Mouse (Mus musculus) heart, embryonic 16.5 days (tissue): ENCODE measurements around the gene Isca1. TPM values are rescaled to one million over a fixed set of nuclear protein-coding genes. Genes with fewer than 3 reads are reported as not detected.

Experiments used
- ATAC-seq: fragments of 200-750 bp; cut with Nextera tagmentation; replicated peaks from 2 replicates; pipeline ENCODE4 v1.8.0; 2017; ENCODE audit warnings: moderate number of reproducible peaks; ENCODE audit not compliant: insufficient read depth, low FRiP score; ENCODE audit errors: extremely low read depth
- H3K27ac ChIP-seq: fragments of 300-500 bp; sonication (generic); 2 replicates; pipeline ENCODE4 v1.5.1; 2014; ENCODE audit warnings: mild to moderate bottlenecking, low read length, control low read depth, moderate library complexity
- H3K27me3 ChIP-seq: fragments of 300-500 bp; sonication (generic); 2 replicates; pipeline ENCODE4 v1.6.1; 2014; ENCODE audit warnings: low read length, mixed read lengths; ENCODE audit not compliant: control insufficient read depth, insufficient read depth
- H3K36me3 ChIP-seq: fragments of 300-500 bp; sonication (generic); 2 replicates; pipeline ENCODE4 v1.6.1; 2014; ENCODE audit not compliant: control insufficient read depth, insufficient read depth
- H3K4me1 ChIP-seq: fragments of 300-500 bp; sonication (generic); 2 replicates; pipeline ENCODE4 v1.6.1; 2014; ENCODE audit warnings: low read length, mixed read lengths; ENCODE audit not compliant: control insufficient read depth, insufficient read depth
- H3K4me2 ChIP-seq: fragments of 300-500 bp; sonication (generic); 2 replicates; pipeline ENCODE4 v1.6.1; 2014; ENCODE audit warnings: low read depth, mild to moderate bottlenecking, control low read depth, low read length
- H3K4me3 ChIP-seq: fragments of 300-500 bp; sonication (generic); 2 replicates; pipeline ENCODE4 v1.5.1; 2014; ENCODE audit warnings: mild to moderate bottlenecking, control low read depth, low read length
- H3K9ac ChIP-seq: fragments of 300-500 bp; sonication (generic); 2 replicates; pipeline ENCODE4 v1.6.1; 2014; ENCODE audit warnings: low read length, control low read depth
- H3K9me3 ChIP-seq: fragments of 300-500 bp; sonication (generic); replicated peaks from 2 replicates; pipeline ENCODE4 v1.6.1; 2016; ENCODE audit warnings: low read length; ENCODE audit not compliant: control insufficient read depth
- WGBS: fragments of 180-500 bp; shearing (Covaris S2); extraction: QIAGEN DNeasy Blood & Tissue Kit; methylation state at CpG from one replicate; pipeline ENCODE4 v1.1.7; 2014; 5-methylcytosine and 5-hydroxymethylcytosine counted together
- polyA plus RNA-seq: library from polyadenylated mRNA; unstranded; fragments of >200 nt; fragmentation: Nextera tagmentation; extraction: Ambion mirVana; gene quantifications from 2 replicates; pipeline ENCODE4 v1.2.1, GENCODE M21; 2015

Gene Isca1
- 260 and 284 TPM in 2 replicates for polyA plus RNA-seq

DNA sequence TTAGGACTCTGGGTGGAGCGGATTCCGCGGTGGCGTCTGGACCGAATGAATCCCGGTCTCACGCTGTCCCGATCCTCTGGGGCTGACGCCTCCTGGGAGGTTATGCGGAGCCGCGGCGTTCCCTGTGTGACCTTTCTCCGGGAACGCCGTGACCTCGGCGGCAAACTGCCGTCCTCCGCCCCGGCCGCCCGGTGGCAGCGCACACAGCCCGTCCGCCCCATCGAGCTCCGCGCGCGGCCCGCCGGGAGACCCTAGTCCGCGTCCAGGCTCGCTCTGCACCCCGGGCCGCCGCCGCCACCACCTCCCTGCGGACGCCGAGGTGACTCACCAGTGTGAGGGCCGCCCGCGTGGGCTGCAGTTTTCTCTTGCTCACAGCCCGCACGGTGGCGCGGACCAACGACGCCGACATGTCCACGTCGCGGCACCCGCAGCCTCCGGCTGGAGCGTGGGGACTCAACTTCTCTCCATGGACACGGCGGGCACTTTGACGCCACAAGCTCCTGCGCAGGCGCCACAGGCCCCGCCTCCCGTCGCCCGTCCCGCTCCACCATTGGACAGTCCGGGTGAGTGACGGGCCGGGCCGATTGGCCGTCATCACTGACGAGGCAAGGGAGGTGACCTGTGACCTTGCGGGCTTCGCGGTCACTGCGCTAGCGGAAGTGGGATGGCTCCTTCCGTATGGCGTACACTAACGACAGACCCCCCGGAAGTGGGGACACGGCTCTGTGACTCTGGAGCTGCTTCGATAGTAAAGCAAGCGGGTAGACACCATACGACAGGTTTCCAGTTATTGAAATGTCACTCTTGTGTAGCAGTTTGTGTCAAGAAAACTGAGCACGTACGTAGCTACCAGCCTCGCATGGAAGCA, at the start of gene Isca1:
Isca1 (minus strand) TSS at position 515 of the 868 bp plus-strand sequence.
- H3K4me3 ChIP-seq: peak within 1 kb of the TSS; percentile 91
- H3K36me3 ChIP-seq: peaks cover 11% of the 10 kb centered on the region
- peak; percentile 95 for ATAC-seq
- H3K9ac ChIP-seq: peak within 1 kb of the TSS; percentile 95
- peaks cover 40% of the 10 kb centered on the region for H3K4me1 ChIP-seq
- no peaks in the 10 kb centered on the region for H3K27me3 ChIP-seq
- H3K27ac ChIP-seq: peak within 1 kb of the TSS; percentile 100
- H3K9me3 ChIP-seq: no peaks in the 10 kb centered on the region
- under 1% methylated on average over 91 of the region's 91 CpGs for WGBS
- H3K4me2 ChIP-seq: peak within 1 kb of the TSS; percentile 85

DNA sequence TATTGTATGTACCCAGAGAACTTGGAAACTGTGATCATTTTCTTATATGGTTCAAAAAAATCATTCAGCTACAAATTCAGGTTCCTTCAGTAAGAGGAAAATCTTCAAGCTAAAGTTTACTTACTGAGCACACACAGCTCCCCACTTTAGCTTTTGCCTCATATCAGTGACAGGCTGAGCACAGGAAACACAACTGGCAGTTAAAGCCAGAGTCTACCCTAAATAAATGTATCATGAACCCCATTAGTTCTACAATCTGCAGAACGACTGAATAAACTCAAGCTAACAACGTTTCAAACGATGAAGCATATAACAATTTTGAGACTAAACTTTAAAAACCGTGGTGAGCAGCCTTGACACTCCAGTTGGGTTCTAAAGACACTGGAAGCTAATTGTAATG, 47.7 kb upstream of the Isca1 start:
- H3K9ac ChIP-seq: no peak overlapping the region
- no peak overlapping the region for H3K4me3 ChIP-seq
- peaks cover 37% of the 10 kb centered on the region for H3K4me1 ChIP-seq
- no peak overlapping the region for H3K4me2 ChIP-seq
- no peaks in the 10 kb centered on the region for H3K9me3 ChIP-seq
- WGBS: 86% methylated on average over 4 of the region's 4 CpGs
- H3K27ac ChIP-seq: no peak overlapping the region
- no peak for ATAC-seq
- H3K27me3 ChIP-seq: no peaks in the 10 kb centered on the region
- H3K36me3 ChIP-seq: peaks cover 35% of the 10 kb centered on the region

DNA sequence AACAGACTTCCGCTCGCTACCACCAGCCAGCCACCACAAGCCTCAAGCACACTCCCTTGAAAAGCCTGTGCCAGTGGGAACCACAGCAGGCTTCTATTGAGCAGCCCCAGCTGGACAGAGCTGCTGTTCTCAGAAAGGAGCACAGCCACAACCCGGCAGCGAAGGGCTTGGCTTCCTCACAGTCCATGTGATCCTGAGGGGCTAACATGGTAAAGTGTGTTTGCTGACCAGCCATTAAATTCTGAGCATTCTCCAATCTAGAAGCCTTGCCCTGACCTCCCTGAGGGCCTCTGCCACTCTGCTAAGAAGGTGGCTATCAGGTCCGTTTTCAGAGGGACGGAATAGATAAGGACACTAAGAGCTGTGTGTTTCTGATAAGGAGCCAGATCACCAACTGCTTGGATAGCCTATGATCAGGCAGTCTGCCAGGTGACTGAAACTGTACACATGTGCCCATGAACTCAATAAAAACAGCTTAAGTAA, 44.5 kb upstream of the Isca1 start:
- Histone ChIP-seq H3K36me3 (peaks cover 54% of the 10 kb centered on the region), H3K4me3 (no peak overlapping the region), H3K27me3 (no peaks in the 10 kb centered on the region), H3K4me2 (no peak overlapping the region), H3K9me3 (no peaks in the 10 kb centered on the region), H3K27ac (peak overlapping the region; percentile 68), H3K9ac (no peak overlapping the region), H3K4me1 (peaks cover 16% of the 10 kb centered on the region)
- 31% methylated on average over 6 of the region's 6 CpGs for WGBS
- 0 out of 2 replicates have a peak, but pooled peaks have one; percentile 58 for ATAC-seq

DNA sequence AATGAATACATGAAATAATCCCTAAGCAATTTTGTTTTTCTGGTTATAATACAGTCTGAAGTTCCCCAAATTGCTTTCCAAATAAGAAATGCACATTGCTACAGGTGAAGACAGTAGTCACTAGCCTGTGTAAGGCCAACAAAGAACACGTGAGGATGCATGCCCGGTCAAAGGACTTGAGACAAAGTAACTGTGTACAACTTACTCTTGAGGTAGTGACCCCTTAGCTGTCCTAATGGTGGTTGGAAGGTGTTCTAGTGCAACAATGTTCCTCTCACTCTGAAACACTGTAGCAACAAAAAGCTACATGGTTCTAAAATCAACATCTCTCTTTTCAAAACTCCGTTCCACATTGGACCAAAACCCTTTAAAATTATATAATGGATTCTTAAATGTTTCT, 42.0 kb upstream of the Isca1 start:
- no peak overlapping the region for H3K9ac ChIP-seq
- no peaks in the 10 kb centered on the region for H3K9me3 ChIP-seq
- no peak overlapping the region for H3K4me3 ChIP-seq
- 95% methylated on average over 3 of the region's 3 CpGs for WGBS
- H3K4me1 ChIP-seq: peaks cover 8% of the 10 kb centered on the region
- H3K27ac ChIP-seq: no peak overlapping the region
- no peaks in the 10 kb centered on the region for H3K27me3 ChIP-seq
- H3K36me3 ChIP-seq: peaks cover 70% of the 10 kb centered on the region
- ATAC-seq: no peak
- no peak overlapping the region for H3K4me2 ChIP-seq

DNA sequence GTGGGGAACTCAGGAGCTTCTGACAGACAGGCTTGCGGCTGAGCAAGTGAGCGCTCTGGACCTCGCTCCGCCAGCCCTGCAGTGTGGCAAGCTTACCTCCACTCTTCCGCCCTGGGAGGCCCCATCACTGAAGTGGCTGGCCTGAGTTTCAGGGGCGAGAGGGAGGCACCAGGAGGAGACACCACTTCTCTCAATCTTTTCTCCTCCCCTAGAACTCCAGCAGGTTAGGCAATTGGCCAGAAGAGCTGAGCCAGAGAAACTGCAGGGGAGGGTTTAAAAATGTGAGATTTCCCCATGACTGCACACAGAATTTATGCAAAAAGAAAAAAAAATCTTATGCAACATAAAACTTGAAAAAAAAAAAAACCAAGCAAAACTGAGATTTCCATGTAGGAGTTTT, 31.4 kb upstream of the Isca1 start:
- H3K4me1 ChIP-seq: no peaks in the 10 kb centered on the region
- H3K4me3 ChIP-seq: no peak overlapping the region
- no peak overlapping the region for H3K27ac ChIP-seq
- WGBS: 69% methylated on average over 6 of the region's 6 CpGs
- ATAC-seq: no peak
- H3K36me3 ChIP-seq: peaks cover 77% of the 10 kb centered on the region
- H3K9me3 ChIP-seq: no peaks in the 10 kb centered on the region
- no peaks in the 10 kb centered on the region for H3K27me3 ChIP-seq
- H3K4me2 ChIP-seq: no peak overlapping the region
- H3K9ac ChIP-seq: no peak overlapping the region

DNA sequence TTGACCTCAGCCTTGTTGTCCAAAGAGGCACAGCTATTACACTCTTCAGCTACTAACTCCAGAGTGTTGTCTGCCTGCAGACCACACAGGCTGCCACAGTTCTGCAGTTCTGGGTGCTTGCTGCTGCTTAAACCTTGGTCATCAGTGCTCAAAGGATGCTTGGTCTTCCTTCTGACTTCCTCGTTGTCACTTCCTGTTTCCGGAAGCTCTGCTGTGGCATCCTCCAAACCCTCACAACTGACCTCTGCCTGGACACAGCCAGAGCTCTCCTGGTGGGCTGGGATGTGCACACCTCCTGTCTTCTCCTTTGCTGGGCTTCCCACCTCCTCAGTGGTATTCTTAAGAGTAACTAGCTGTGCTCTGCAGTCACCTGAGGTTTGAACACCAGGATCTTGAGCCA, 30.5 kb upstream of the Isca1 start:
- Histone ChIP-seq H3K36me3 (peaks cover 78% of the 10 kb centered on the region), H3K4me3 (no peak overlapping the region), H3K4me2 (no peak overlapping the region), H3K27ac (no peak overlapping the region), H3K4me1 (no peaks in the 10 kb centered on the region), H3K9me3 (no peaks in the 10 kb centered on the region), H3K27me3 (no peaks in the 10 kb centered on the region), H3K9ac (no peak overlapping the region)
- 74% methylated on average over 2 of the region's 2 CpGs for WGBS
- no peak for ATAC-seq

DNA sequence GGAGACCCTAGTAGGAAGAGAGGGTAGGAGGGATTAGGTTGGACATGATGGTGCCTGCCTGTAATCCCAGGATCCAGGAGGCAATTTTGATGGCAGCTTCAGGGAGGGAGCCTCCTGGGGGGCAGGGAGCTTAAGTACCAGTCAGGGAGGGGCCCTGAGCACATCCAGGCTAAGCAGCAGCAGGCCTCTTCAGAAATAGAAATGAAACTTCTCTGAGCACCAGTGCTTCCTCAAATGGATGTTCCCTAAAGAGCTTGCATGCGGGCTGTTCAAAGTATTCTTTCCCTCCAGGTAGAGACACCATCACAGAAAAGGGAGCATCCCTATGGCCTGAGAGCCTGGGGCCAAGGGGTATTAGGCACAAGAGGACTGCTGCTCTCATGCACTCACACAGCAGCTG, 28.7 kb upstream of the Isca1 start:
- Histone ChIP-seq H3K36me3 (peaks cover 75% of the 10 kb centered on the region), H3K27me3 (no peaks in the 10 kb centered on the region), H3K9me3 (no peaks in the 10 kb centered on the region), H3K9ac (no peak overlapping the region), H3K27ac (no peak overlapping the region), H3K4me1 (no peaks in the 10 kb centered on the region), H3K4me2 (no peak overlapping the region), H3K4me3 (no peak overlapping the region)
- no peak for ATAC-seq
- 94% methylated on average over 1 of the region's 1 CpGs for WGBS

DNA sequence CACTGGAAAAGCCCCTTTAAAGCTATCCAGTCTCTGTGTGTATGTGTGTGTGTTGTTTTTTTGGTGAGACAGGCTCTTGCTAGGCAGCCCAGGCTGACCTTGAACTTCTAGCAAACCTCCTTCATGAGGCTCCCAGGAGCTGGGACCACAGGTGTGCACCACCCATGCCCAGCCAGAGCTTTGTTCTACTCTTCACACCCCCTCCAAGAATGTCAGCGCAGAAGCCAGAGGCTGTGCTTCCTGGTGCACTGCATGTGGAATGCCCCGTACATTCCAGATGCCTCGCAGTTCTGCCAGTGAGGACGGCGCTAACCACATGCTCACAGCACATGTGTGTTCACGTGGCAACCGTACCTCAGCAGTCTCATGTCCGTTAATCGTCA, 26.8 kb upstream of the Isca1 start:
- Histone ChIP-seq H3K27me3 (no peaks in the 10 kb centered on the region), H3K4me3 (no peak overlapping the region), H3K36me3 (peaks cover 67% of the 10 kb centered on the region), H3K4me1 (no peaks in the 10 kb centered on the region), H3K4me2 (no peak overlapping the region), H3K27ac (no peak overlapping the region), H3K9ac (no peak overlapping the region), H3K9me3 (no peaks in the 10 kb centered on the region)
- no peak for ATAC-seq
- 85% methylated on average over 9 of the region's 9 CpGs for WGBS

DNA sequence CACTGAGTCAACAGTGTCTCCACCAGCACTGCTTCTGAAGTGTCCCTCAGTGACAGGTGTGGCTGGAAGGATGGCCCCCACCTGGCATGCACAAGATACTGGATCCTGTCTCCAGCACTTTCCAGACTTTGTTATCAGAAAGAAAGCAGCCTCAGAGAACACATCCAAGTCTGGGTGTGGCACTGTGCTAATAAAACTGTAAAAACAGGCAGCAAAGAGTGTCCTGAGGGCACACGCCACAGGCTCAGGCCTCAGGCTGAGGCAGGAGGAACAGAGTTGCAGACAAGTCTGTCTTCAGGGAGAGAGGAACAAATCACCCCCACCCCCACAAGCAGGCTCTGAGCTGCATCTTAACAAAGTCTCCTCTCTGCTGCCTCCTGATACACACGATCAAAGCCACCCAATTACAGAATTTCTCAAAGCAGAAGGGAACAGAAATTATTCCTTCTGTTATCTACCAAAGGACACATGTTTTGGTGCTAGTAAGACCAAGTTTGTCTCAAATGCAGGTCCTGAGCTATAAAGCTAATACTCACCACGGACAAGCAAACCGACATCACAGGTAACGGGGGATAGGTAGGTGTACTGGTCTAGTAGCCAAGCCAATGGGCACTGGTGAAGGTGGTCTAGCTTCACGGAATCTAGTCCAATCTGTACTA, 26.3 kb upstream of the Isca1 start:
- Histone ChIP-seq H3K9ac (no peak overlapping the region), H3K4me2 (no peak overlapping the region), H3K9me3 (no peaks in the 10 kb centered on the region), H3K4me3 (no peak overlapping the region), H3K27ac (no peak overlapping the region), H3K36me3 (peaks cover 69% of the 10 kb centered on the region), H3K4me1 (no peaks in the 10 kb centered on the region), H3K27me3 (no peaks in the 10 kb centered on the region)
- ATAC-seq: no peak
- 89% methylated on average over 6 of the region's 6 CpGs for WGBS
